Mouse (Mus musculus) skeletal muscle tissue, adult 2 months (tissue): ENCODE measurements around the gene Rnf141.
A peak's percentile ranks its signal among the peaks of the same experiment; 100 is the strongest.

Experiments used
- DNase-seq: peaks from one replicate; pipeline ENCODE4 v3.0.0-alpha.2; 2012; ENCODE audit warnings: low read depth, low spot score

Gene Rnf141

GRCm38 (mm10) chr7:110843916-110844874 is at the start of gene Rnf141:
TSS of gene Rnf141 (minus strand) at chr7:110844457.
- peak; percentile 89 for DNase-seq

GRCm38 (mm10) chr7:110891501-110891986 is 47.3 kb upstream of the Rnf141 start:
- peak; percentile 24 for DNase-seq

GRCm38 (mm10) chr7:110881746-110882333 is 37.6 kb upstream of the Rnf141 start:
- DNase-seq: no peak

- no peak for DNase-seq
These were observed 33.8 kb upstream of the Rnf141 start for GRCm38 (mm10) chr7:110878028-110878427.

- no peak for DNase-seq
These were observed 32.7 kb upstream of the Rnf141 start for GRCm38 (mm10) chr7:110876965-110877364.

- no peak for DNase-seq
These were observed 24.6 kb upstream of the Rnf141 start for GRCm38 (mm10) chr7:110868807-110869206.

- DNase-seq: no peak
These were observed 22.9 kb upstream of the Rnf141 start for GRCm38 (mm10) chr7:110867116-110867515.

- no peak for DNase-seq
These were observed 21.8 kb upstream of the Rnf141 start for GRCm38 (mm10) chr7:110866021-110866420.

GRCm38 (mm10) chr7:110865570-110865969 is 21.3 kb upstream of the Rnf141 start:
- no peak for DNase-seq

GRCm38 (mm10) chr7:110865038-110865437 is 20.8 kb upstream of the Rnf141 start:
- no peak for DNase-seq

GRCm38 (mm10) chr7:110862751-110863289 is 18.6 kb upstream of the Rnf141 start, which contains the start of gene Lyve1:
TSS of gene Lyve1 (minus strand) at chr7:110863239.
- DNase-seq: peak; percentile 19

- no peak for DNase-seq
These were observed 15.9 kb upstream of the Rnf141 start for GRCm38 (mm10) chr7:110860129-110860528.

GRCm38 (mm10) chr7:110855604-110856003 is 11.3 kb upstream of the Rnf141 start:
- no peak for DNase-seq

GRCm38 (mm10) chr7:110854927-110855546 is 10.8 kb upstream of the Rnf141 start:
- peak; percentile 42 for DNase-seq

- no peak for DNase-seq
These were observed 10.3 kb upstream of the Rnf141 start for GRCm38 (mm10) chr7:110854519-110854918.

GRCm38 (mm10) chr7:110853611-110854010 is 9.4 kb upstream of the Rnf141 start:
- no peak for DNase-seq

GRCm38 (mm10) chr7:110851541-110852203 is 7.4 kb upstream of the Rnf141 start:
- no peak for DNase-seq

GRCm38 (mm10) chr7:110848371-110848770 is 4.1 kb upstream of the Rnf141 start:
- DNase-seq: no peak

- DNase-seq: no peak
These were observed 3.1 kb upstream of the Rnf141 start for GRCm38 (mm10) chr7:110847321-110847720.

- peak; percentile 46 for DNase-seq
These were observed 3.9 kb downstream of the Rnf141 start for GRCm38 (mm10) chr7:110840332-110840731.

GRCm38 (mm10) chr7:110834522-110834921 is 9.7 kb downstream of the Rnf141 start:
- DNase-seq: no peak
